Mouse (Mus musculus): ENCODE measurements around the gene Zfp275.
"Not testable (repeated sequence)": the region's sequence is repeated elsewhere in the genome, so short reads cannot be mapped to it uniquely, and the experiment has no call there.

The Zfp275 gene

GRCm38 (mm10) chrX:73342483-73342895 is at the start of gene Zfp275:
Zfp275 (plus strand) TSS chrX:73342621.
- DNase-seq, result peak; percentile 83 to 90

GRCm38 (mm10) chrX:73292876-73293275 is 49.5 kb upstream of the Zfp275 start, which contains the start of the genes Xlr5a and Xlr5c:
Xlr5a (minus strand) TSS chrX:73292976.
Xlr5c (minus strand) TSS chrX:73292976.
- not testable (repeated sequence) for DNase-seq

GRCm38 (mm10) chrX:73295745-73296144 is 46.7 kb upstream of the Zfp275 start:
- DNase-seq, result not testable (repeated sequence)

- peak; percentile 51 to 65 for DNase-seq
Measured at GRCm38 (mm10) chrX:73312522-73312921, 29.9 kb upstream of the Zfp275 start.

- DNase-seq, result no peak
Measured at GRCm38 (mm10) chrX:73321029-73321428, 21.4 kb upstream of the Zfp275 start.

DNA sequence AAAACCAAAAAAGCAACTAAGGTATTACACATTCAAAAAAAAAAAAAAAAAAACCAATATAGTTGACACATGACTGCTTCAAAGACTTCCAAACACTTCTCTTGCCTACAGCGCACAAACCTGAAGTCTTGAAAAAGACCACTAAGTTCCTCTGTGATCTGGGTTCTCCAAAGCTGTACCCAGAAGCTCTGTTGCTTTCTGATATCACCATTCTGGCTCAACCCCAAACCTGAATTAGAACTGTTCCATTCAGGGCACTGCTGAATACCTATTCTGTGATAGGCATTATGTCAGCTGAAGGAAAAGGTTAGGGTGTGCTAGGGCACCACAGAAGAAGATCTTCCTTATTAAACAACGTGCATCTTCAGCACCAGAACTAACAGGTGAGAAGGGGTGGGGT is 15.2 kb upstream of the Zfp275 start:
- no peak for DNase-seq

GRCm38 (mm10) chrX:73333548-73333947 is 8.9 kb upstream of the Zfp275 start:
- no peak for DNase-seq

GRCm38 (mm10) chrX:73336740-73337139 is 5.7 kb upstream of the Zfp275 start, which contains the start of gene Gm45015:
Gm45015 (minus strand) TSS chrX:73336840.
- no peak for DNase-seq

DNA sequence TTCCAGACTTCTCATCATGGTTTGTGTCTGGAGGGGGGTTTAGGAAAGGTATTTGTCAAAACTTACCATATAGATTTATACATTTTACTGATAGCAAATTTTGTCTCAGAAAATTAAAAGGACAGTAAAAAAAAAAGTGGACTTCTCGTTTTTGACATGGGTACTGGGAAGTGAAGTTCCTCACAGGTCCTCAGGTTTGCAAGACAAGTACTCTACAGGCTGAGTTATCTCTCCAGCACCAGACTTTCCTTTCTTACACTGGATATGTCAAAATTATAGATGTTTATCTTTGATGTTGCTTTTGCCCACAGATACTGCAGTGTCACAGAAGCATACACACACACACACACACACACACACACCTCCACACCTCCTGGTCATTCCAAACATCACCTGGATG is 948 bp upstream of the Zfp275 start:
- no peak for DNase-seq

DNA sequence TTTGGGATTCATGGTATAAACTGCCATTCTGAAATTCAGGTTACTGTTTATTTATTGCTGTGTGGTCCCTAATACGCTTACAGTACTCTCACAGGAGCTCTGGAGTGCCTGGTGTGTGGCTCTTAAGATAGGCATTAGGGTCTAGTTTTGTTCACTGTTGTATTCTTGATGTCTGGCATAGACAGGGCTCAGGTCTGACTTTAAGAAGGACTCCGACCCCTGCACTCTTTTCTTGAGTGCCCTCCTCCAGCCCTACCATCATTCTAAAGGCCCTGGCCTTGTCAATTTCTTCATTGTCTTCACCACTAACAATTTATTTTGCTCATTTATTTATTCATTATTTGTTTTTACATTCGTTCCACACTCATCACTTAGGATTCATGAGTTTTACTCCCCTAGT is 353 bp upstream of the Zfp275 start:
- no peak for DNase-seq

DNA sequence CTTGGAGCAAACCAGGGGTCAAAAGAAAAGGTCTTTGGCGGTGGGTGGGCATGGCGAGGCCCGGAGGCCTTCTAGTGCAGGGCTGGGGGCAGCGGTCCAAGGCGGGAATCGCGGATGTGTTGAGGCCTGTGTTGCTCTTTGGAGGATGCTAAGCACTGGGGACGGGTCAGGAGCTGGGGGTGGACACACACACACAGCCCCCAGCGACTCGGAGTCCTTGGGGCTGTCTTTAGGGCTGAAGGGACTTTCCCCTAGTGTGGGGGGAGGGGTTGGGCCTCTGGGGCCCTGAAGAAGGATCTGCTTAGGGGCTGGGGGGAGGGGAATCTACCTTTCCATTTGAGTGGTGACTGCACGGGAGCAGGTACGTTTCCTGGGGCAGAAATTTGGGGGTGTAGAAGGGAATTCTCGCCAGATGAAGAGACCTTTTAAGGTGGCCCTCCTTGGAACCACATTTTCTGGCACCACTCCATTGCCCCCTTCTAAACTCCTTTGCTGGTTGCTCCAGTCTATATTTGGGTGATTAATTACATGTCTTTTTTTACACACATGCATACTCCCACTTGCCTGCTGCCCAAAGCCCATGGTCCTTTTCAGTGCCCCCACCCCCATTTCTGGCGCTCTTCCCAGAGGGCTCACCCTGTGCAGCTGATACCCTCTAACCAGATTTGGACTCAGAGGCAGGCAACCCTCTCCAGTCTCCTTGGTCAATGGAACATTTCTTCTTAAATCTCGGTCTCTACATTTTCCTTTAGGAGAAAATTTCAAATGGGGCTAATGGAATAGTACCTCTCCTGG is 717 bp downstream of the Zfp275 start:
- DNase-seq, result peak; percentile 68

- no peak for DNase-seq
Measured at GRCm38 (mm10) chrX:73343802-73344201, 1.4 kb downstream of the Zfp275 start.

DNA sequence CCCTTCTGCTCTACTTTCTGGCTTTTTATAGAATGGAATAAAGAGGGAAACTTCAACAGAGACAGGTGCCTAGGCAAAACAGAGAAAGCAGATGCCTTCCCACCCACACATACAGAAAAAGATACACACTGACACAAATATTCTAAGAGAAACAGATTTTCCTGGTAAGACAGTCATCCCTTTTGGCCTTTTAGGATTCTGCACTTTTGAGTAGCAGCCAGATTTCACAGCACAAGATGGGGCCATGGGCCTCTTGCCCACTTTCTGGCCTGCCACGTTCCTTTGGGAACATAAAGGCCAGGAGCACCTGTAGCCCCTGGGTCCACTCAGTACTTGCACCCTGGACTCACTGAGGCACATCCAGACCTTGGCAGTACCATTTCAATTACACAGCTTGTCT is 1.9 kb downstream of the Zfp275 start:
- DNase-seq, result peak; percentile 3 to 11

DNA sequence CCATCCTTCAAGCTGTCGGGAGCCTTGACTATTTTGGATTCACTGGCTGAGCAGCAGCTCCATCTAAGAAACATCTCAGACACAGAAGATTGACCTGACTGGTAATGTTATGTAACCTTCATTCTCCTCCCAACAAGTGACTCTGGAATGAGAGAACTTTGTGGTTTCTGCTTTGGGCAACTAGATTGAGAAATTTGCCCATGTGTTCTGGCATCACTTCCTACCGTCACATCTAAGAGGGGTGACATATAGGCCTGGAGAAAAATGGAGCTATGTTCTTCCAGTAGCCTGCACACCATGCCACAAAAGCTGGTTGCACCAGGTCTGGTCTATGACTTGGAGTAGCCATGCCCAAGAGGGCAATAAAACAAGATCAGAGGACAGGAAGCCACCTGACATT is 13.7 kb downstream of the Zfp275 start:
- DNase-seq, result no peak

DNA sequence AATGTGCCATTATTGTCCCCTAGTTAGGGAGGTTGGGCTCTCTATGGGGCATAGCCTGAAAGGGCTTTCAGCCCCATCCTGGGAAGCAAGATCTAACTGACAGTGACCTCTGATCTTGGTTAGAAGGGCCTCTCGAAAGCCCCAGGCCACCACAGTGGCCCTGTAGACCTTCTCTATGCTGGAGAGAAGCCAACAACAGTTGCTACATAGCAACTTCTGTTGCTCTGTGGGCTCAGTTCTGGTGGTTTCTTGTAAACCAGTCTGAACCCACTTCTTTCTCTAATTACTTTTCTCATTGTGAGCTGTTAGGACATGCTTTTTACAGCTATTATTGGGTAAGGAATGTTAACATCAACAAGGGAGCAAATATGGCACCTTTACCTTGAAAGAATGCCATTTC is 14.3 kb downstream of the Zfp275 start:
- DNase-seq, result no peak

DNA sequence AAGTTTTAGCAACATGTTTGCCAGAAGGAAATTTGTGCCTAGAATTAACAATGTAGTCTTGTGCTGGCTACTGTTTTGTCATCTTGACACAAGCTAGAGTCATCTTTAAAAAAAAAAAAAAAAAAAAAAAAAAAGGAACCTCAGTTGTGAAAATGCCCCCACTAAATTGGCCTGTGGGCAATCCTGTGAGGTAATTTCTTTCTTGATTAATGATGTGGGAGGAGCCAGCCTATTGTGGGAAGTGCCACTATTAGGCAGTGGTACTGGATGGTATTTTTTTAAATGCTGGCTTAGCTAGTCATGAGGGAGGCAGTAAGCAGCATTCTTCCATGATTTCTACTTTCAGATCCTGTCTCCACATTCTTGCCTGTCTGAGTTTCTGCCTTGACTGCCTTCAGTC is 20.9 kb downstream of the Zfp275 start:
- DNase-seq, result no peak

DNA sequence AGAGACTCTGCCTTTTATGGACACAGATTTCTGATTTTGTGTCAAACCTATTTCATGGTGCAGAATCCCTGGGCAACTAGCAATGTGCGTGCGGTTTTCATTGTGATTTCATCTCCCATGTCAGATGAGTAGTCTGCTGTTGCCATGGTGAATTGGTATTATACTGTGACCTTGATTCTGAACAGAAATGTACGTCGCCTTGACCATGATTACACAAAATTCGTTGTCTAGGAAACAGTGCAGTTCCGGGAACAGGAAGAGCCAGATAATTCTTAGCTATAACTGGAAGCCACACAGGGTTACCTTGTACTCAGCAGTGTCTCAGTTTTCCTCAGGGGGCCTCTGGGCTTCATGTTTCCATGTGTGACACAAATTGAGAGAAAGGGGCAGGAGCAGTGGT is 42.0 kb downstream of the Zfp275 start:
- peak in 1 of 2 experiments; percentile 1 for DNase-seq

- DNase-seq, result no peak
Measured at GRCm38 (mm10) chrX:73384924-73385323, 42.5 kb downstream of the Zfp275 start.

- DNase-seq, result no peak
Measured at GRCm38 (mm10) chrX:73391481-73391880, 49.1 kb downstream of the Zfp275 start.

DNA sequence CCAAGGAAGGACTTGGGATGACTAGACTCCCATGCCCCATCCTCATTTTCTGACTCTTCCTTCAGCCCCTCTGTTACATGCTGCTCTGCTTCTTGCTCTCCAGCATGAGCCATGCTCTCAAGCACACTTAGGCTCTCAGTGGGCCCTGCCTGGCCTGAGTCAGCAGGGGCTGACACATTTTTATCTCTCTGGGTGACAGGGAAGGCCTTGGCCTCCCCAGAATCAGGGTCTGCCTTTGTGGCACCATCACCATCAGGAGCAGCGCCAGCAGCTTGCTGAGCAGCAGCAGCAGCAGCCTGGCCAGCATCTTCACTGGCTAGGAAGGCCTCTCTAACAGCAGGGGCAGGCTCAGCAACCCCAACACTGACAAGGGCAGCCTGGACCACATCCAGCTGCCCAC is 54.0 kb downstream of the Zfp275 start:
- peak; percentile 17 to 24 for DNase-seq

DNA sequence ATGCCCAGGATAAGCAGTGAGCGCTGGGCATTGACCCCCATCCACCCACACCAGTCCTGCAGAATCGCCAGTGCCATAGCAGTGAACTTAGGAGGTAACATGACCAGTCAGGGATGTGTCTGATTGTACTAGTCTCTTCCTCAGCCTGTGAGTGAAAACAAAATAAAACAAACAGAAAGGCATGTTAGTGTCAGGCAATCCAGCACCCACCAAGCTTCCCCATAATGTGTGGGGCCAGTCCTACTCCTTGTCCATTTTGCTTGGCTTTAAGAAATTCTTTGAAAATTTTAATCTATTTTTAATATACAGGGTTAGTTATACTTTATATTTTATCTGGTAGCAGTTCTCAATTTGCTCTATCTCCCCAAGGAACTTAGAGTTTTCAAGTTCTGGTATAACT is 56.2 kb downstream of the Zfp275 start, which contains the start of gene Gm18336:
TSS of gene Gm18336 (minus strand) at position 101 of the 400 bp plus-strand sequence.
- not testable (repeated sequence) for DNase-seq

DNA sequence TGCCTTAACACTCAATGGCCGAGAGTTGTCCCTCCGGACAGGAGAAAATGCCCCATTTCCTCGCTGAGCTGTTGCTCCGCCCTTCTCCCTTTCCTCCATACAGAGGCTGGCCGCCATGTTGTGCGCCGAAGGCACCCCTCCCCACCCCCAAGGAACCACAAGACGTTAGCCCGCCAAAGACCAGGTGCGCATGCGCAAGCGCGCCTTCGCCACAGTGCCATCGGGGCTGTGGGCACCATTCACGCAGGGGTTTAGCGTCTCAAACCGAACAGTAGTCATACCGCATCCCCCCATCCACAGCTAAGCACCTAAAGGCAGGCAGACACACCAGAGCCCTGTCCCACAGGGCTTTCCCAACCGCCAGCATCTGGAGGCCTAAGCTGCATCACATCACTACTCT is 58.5 kb downstream of the Zfp275 start:
- no peak for DNase-seq

- DNase-seq, result no peak
Measured at GRCm38 (mm10) chrX:73401616-73402015, 59.2 kb downstream of the Zfp275 start.

Data from cerebellum, postnatal 10 days (tissue).